Mouse (Mus musculus): ENCODE results near the gene Col23a1.

Col23a1 gene

GRCm38 (mm10) chr11:51389763-51390162, 100.0 kb downstream of the Col23a1 start:
- DNase-seq = no peak

GRCm38 (mm10) chr11:51390521-51390920, 100.8 kb downstream of the Col23a1 start:
- DNase-seq = no peak

- DNase-seq = peak; percentile 51
Observed at GRCm38 (mm10) chr11:51391548-51391947, 101.8 kb downstream of the Col23a1 start.

- DNase-seq = no peak
Observed at GRCm38 (mm10) chr11:51394301-51394865, 104.7 kb downstream of the Col23a1 start.

DNA sequence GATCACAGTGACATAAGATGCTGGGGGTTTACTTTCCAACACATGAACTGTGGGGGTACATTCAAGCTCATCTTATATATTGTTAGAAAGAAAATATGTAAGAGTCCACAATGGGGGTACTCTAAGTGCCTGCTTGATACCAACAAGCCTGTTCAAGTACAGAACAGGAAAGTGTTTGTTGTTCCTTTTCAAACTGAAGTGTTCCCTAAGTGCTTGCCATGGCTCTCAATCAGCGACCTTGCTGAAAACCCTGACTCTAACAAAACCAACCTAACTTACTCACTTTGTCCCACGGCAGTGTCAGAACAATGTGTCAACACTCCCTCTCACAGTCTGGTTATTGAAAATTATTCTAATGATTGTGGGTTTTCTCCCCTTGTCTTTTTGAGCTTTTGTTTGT, 106.7 kb downstream of the Col23a1 start:
- DNase-seq = no peak

GRCm38 (mm10) chr11:51398084-51398483, 108.4 kb downstream of the Col23a1 start:
- no peak for DNase-seq

DNA sequence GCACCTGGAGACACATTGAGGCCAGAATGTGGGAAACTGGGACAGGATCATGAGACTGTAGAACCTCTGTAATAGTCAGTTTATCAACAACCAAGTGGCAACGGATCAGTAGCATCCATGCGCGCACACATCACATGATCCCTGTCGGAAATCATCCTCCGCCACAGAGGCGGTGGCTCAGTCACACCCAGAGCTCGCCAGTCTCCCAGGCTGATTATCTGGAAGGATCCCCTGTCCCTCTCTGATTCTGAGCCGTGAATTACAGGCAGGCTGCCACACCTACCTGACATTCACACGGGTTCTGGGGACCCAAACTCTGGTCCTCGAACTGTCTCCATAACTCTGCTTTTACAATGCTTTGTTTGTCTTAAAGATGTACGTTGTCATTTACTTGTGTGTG, 110.6 kb downstream of the Col23a1 start:
- no peak for DNase-seq

- no peak for DNase-seq
Observed at GRCm38 (mm10) chr11:51401481-51402128, 111.9 kb downstream of the Col23a1 start.

DNA sequence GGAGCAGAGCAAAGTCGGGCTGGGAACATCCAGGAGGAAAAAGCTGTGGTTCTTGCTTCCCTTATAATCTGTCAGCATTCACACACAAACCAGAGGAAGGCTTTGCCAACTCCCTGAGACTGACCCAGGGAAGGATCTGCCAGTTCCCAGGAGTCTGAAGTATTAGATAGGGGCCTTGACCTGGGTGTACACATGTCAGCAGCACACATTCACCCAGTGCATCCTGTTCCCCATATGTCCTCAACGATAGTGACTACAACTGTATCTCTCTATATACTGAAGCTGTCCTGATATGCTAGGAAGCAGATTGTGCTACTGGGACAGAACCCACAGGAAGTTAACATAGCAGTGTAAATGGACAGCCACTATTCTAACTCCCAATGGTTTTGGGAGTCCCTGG, 114.2 kb downstream of the Col23a1 start:
- no peak for DNase-seq

DNA sequence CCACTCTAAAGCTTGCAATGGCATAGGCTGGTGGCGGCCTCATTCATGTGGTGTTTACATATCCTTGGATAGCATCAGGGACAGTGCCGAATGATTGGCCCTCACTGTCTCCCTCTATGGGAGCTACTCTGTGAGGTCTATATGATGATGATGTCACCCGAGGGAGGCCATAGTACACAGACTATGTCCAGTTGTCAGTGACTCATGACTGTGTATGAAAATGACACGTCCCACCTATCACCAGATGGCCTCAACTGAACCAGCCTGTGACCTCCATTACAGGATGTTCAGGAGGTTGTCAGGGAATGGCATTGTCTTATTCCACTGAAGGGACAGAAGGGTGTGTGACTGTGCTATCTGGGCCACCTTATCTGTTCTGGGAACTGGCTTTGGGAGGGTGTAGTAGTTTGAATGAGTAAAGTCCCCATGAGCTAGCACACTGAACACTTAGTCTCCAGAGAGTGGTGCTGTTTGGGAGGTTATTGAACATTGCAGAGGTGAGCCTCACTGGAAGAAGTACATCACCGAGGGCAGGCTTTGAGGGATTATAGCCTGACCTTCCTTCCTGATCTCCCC, 115.2 kb downstream of the Col23a1 start:
- no peak for DNase-seq

DNA sequence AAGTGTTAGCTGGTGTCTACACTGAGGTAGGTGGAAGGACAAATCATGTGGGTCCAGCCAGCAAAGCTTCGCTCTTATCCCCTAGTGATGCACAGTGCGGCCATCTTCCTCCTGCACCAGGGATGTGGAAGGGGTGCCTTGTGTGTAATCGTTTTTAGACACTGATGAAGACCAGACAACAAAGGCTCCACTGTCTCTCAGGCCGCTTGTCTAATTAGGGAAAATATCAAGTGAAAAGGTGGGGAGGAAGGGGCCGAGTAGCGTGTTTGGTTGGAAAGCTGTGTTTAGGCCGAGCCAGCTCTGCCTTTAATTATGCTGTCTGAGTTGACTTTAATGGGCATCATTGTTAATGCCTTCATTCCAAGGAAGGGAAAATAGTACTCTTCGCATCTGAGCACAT, 116.8 kb downstream of the Col23a1 start:
- no peak for DNase-seq

DNA sequence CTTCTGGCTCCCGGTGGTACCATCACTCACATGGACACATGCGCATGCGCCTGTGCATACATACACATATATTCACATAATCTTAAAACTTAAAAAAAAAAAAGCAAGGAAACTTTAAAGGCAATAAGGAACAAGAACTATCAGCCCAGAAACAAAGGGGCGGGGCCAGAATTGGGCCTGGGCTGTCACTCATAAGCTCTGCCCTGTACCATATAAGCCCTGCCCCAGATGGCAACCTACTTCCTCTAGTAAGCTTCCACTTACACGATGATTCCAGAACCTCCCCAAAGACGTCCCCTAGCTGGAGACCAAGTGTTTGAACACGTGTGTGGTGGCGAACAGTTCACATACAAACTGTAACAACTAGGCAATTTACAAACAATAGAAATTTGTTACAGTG, 117.6 kb downstream of the Col23a1 start:
- no peak for DNase-seq

- DNase-seq = no peak
Observed at GRCm38 (mm10) chr11:51410771-51411170, 121.1 kb downstream of the Col23a1 start.

GRCm38 (mm10) chr11:51414520-51414919, 124.8 kb downstream of the Col23a1 start:
- no peak for DNase-seq

GRCm38 (mm10) chr11:51415049-51415688, 125.4 kb downstream of the Col23a1 start:
- DNase-seq = no peak

DNA sequence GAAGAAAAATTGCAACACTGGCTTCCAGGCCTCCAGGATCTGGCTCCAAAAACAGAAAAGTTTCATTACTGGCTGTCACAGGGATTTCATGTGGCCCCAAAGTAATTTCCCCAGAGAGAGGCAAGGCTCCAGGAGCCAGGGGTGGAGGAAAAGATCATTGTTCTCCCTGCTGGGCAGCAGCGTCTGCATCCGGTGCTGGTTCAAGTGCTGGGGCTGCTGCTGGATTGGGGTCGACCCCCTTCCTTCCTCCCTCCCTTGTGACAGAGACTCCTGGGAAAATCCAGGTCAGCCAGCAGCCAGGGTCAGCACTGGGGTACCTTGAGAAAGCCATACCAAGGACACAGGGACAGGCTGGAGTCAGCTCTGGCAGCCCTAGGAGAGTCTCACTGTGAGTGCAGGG, 129.1 kb downstream of the Col23a1 start:
- DNase-seq = no peak

- no peak for DNase-seq
Observed at GRCm38 (mm10) chr11:51421878-51422277, 132.2 kb downstream of the Col23a1 start.

- DNase-seq = no peak
Observed at GRCm38 (mm10) chr11:51422713-51423112, 133.0 kb downstream of the Col23a1 start.

DNA sequence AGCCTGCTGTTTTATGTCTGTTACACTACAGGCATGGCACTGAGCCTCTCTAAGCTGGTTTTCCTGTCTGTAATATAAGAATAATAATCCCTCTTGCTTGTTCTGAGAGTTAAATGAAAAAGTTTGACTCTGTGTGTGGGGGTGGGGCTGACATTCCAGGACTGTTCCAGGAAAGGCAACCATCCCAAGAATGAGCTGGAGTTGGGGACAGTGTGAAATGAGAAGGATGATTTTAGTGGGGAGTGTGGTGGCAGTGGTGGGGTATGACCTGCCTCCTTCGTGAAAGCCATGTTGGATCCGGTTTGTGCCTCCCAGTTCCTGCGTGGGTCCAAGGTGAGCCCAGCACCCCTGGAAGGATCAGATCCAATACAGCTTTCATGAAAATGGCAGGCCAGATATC, 136.4 kb downstream of the Col23a1 start:
- no peak for DNase-seq

DNA sequence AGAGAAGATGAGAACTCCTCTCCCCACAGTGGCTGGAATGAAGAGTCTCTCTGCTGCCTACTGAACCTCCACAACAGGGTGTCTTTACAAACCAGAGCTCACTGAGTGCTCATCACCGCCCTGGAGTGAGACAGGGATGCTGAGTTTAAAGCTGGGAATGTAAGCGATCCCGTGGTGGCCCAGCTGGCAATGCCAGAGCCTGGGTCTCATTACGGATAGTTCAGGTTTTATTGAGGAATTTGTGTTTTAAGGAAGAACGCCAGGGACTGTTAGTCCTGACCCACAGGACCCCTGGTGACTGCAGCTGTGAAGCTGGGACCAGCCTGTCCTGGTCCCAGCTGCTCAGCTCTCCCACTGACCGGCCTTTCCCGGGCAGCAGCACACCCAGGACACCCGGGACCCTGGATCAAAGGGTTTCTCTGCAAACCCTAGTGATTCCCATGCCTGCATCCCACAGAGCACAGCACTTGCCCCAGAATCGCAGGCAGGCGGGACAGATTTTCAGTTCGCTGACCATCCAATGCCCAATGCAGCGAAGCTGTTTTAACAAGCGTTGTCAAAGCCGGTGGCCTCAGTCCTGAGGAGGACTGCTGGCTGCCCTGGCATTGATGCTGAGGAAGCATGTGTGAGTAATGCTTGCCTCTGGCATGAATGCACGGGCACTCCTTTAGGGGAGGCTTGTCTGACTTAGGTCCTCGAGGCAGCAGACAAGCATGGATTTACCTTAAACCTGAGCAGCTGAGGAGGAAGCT, 139.9 kb downstream of the Col23a1 start:
- no peak for DNase-seq

GRCm38 (mm10) chr11:51430180-51430578, 140.5 kb downstream of the Col23a1 start:
- DNase-seq = no peak

GRCm38 (mm10) chr11:51431287-51431686, 141.6 kb downstream of the Col23a1 start:
- no peak for DNase-seq

- no peak for DNase-seq
Observed at GRCm38 (mm10) chr11:51431968-51432367, 142.2 kb downstream of the Col23a1 start.
